Mouse (Mus musculus) limb, embryonic 15.5 days (tissue): ENCODE measurements around the gene Rsc1a1. TPM values are rescaled to one million over a fixed set of nuclear protein-coding genes. Genes with fewer than 3 reads are reported as not detected.

Experiments
- polyA plus RNA-seq: library from polyadenylated mRNA; unstranded; fragments of >200 nt; fragmentation: Nextera tagmentation; extraction: Ambion mirVana; gene quantifications from 2 replicates; pipeline ENCODE4 v1.2.1, GENCODE M21; 2015

Gene Rsc1a1
- polyA plus RNA-seq, 1 experiment from 2014 or later = 0.45 TPM

Other genes with a start within 250 kb of the Rsc1a1 start
- gene Srarp, start 249.5 kb downstream of the Rsc1a1 start, polyA plus RNA-seq = not detected in 2 replicates
- gene Zbtb17, start 240.9 kb downstream of the Rsc1a1 start, polyA plus RNA-seq = 31.2 and 33.2 TPM in 2 replicates
- 7.2 and 9.0 TPM in 2 replicates for gene Spen, start 147.0 kb downstream of the Rsc1a1 start, polyA plus RNA-seq
- 27.1 and 29.3 TPM in 2 replicates for gene Fblim1, start 79.5 kb downstream of the Rsc1a1 start, polyA plus RNA-seq
- gene Tmem82, start 67.0 kb downstream of the Rsc1a1 start, polyA plus RNA-seq = 0.20 and 0.29 TPM in 2 replicates
- gene Slc25a34, start 61.8 kb downstream of the Rsc1a1 start, polyA plus RNA-seq = 0.14 and 0.52 TPM in 2 replicates
- gene Plekhm2, start 20.7 kb downstream of the Rsc1a1 start, polyA plus RNA-seq = 5.8 and 6.5 TPM in 2 replicates
- 21.4 and 22.5 TPM in 2 replicates for gene Ddi2, start 37.8 kb upstream of the Rsc1a1 start, polyA plus RNA-seq
- 0.41 TPM in 1 of 2 replicates, not detected in the other for gene Agmat, start 61.1 kb upstream of the Rsc1a1 start, polyA plus RNA-seq
- gene Dnajc16, start 105.3 kb upstream of the Rsc1a1 start, polyA plus RNA-seq = 3.6 TPM in 2 replicates
- 13.3 and 14.7 TPM in 2 replicates for gene Casp9, start 108.0 kb upstream of the Rsc1a1 start, polyA plus RNA-seq
- gene Cela2a, start 140.6 kb upstream of the Rsc1a1 start, polyA plus RNA-seq = 0.20 TPM in 1 of 2 replicates, not detected in the other
- gene Ctrc, start 160.8 kb upstream of the Rsc1a1 start, polyA plus RNA-seq = not detected in 2 replicates
- 76.0 and 86.0 TPM in 2 replicates for gene Efhd2, start 189.3 kb upstream of the Rsc1a1 start, polyA plus RNA-seq